Mouse (Mus musculus): ENCODE measurements at regions not wholly inside any gene's neighbourhood (a gene's known extent, or its start where the extent isn't known, plus 50 kb on each side); places are given as distances from the start of the nearest gene placed in this dataset.

GRCm38 (mm10) chr7:111969198-111969887 lies 54.0 kb upstream of the Usp47 start:
- in situ Hi-C loops (cut with MboI, MseI): loop anchor here (25.0 kb wide), 2 partner anchors 107 to 182 kb away; partner anchors contain the start of gene Galnt18

GRCm38 (mm10) chr7:111968261-111968660 lies 55.0 kb upstream of the Usp47 start:
- in situ Hi-C loops (cut with MboI, MseI): loop anchor here (25.0 kb wide), 2 partner anchors 106 to 181 kb away; partner anchors contain the start of gene Galnt18

- in situ Hi-C loops (cut with MboI, MseI): loop anchor here (25.0 kb wide), 2 partner anchors 104 to 179 kb away; partner anchors contain the start of gene Galnt18
Measured at GRCm38 (mm10) chr7:111966716-111967115, 56.6 kb upstream of the Usp47 start.

- in situ Hi-C loops (cut with MboI, MseI): loop anchor here (25.0 kb wide), 2 partner anchors 102 to 177 kb away; partner anchors contain the start of gene Galnt18
Measured at GRCm38 (mm10) chr7:111963969-111964368, 59.3 kb upstream of the Usp47 start.

- in situ Hi-C loops (cut with MboI, MseI): loop anchor here (25.0 kb wide), 2 partner anchors 98 to 173 kb away; partner anchors contain the start of gene Galnt18
Measured at GRCm38 (mm10) chr7:111959977-111960376, 63.3 kb upstream of the Usp47 start.

- in situ Hi-C loops (cut with MboI, MseI): loop anchor here (25.0 kb wide), 2 partner anchors 94 to 169 kb away; partner anchors contain the start of gene Galnt18
Measured at GRCm38 (mm10) chr7:111956671-111957070, 66.6 kb upstream of the Usp47 start.

- in situ Hi-C loops (cut with MboI, MseI): no loop called here
Measured at GRCm38 (mm10) chr7:111939631-111940030, 83.7 kb upstream of the Usp47 start.

GRCm38 (mm10) chr7:111937547-111937946 lies 85.8 kb upstream of the Usp47 start:
- in situ Hi-C loops (cut with MboI, MseI): no loop called here

GRCm38 (mm10) chr7:111937102-111937501 lies 86.2 kb upstream of the Usp47 start:
- in situ Hi-C loops (cut with MboI, MseI): no loop called here

- in situ Hi-C loops (cut with MboI, MseI): no loop called here
Measured at GRCm38 (mm10) chr7:111932725-111933124, 90.6 kb upstream of the Usp47 start.

- in situ Hi-C loops (cut with MboI, MseI): no loop called here
Measured at GRCm38 (mm10) chr7:111919961-111920360, 103.3 kb upstream of the Usp47 start.

- in situ Hi-C loops (cut with MboI, MseI): no loop called here
Measured at GRCm38 (mm10) chr7:111903741-111904231, 119.5 kb upstream of the Usp47 start.

- in situ Hi-C loops (cut with MboI, MseI): no loop called here
Measured at GRCm38 (mm10) chr7:111897016-111897415, 117.2 kb upstream of the Galnt18 start.

- in situ Hi-C loops (cut with MboI, MseI): no loop called here
Measured at GRCm38 (mm10) chr7:111896255-111896654, 116.5 kb upstream of the Galnt18 start.

- in situ Hi-C loops (cut with MboI, MseI): no loop called here
Measured at GRCm38 (mm10) chr7:111882991-111883390, 103.2 kb upstream of the Galnt18 start.

GRCm38 (mm10) chr7:111880067-111880675 lies 100.4 kb upstream of the Galnt18 start:
- in situ Hi-C loops (cut with MboI, MseI): no loop called here

- in situ Hi-C loops (cut with MboI, MseI): no loop called here
Measured at GRCm38 (mm10) chr7:111877591-111877990, 97.8 kb upstream of the Galnt18 start.

- in situ Hi-C loops (cut with MboI, MseI): no loop called here
Measured at GRCm38 (mm10) chr7:111875949-111876348, 96.2 kb upstream of the Galnt18 start.

GRCm38 (mm10) chr7:111869337-111869736 lies 89.6 kb upstream of the Galnt18 start:
- in situ Hi-C loops (cut with MboI, MseI): loop anchor here (25.0 kb wide), 1 partner anchor 93 kb away; no protein-coding TSS in a partner anchor

- in situ Hi-C loops (cut with MboI, MseI): loop anchor here (25.0 kb wide), 1 partner anchor 99 kb away; no protein-coding TSS in a partner anchor
Measured at GRCm38 (mm10) chr7:111863035-111863434, 83.3 kb upstream of the Galnt18 start.

- in situ Hi-C loops (cut with MboI, MseI): loop anchor here (25.0 kb wide), 1 partner anchor 104 kb away; no protein-coding TSS in a partner anchor
Measured at GRCm38 (mm10) chr7:111858291-111858690, 78.5 kb upstream of the Galnt18 start.

- in situ Hi-C loops (cut with MboI, MseI): loop anchor here (25.0 kb wide), 1 partner anchor 105 kb away; no protein-coding TSS in a partner anchor
Measured at GRCm38 (mm10) chr7:111856977-111857376, 77.2 kb upstream of the Galnt18 start.
